Mouse (Mus musculus): ENCODE measurements at regions not wholly inside any gene's neighbourhood (a gene's known extent, or its start where the extent isn't known, plus 50 kb on each side); places are given as distances from the start of the nearest gene placed in this dataset.
"Not testable (repeated sequence)": the region's sequence is repeated elsewhere in the genome, so short reads cannot be mapped to it uniquely, and the experiment has no call there.

- not testable (repeated sequence) for DNase-seq (ENCODE audit: low spot score in 2 of 2)
Observed at GRCm38 (mm10) chr16:56323828-56324227, 119.7 kb downstream of the Impg2 start.

GRCm38 (mm10) chr16:56349415-56349814 lies 128.3 kb upstream of the Abi3bp start:
- no peak for DNase-seq (ENCODE audit: low spot score in 2 of 2)

GRCm38 (mm10) chr16:56352888-56353287 lies 124.8 kb upstream of the Abi3bp start:
- DNase-seq (ENCODE audit: low spot score in 2 of 2): no peak

DNA sequence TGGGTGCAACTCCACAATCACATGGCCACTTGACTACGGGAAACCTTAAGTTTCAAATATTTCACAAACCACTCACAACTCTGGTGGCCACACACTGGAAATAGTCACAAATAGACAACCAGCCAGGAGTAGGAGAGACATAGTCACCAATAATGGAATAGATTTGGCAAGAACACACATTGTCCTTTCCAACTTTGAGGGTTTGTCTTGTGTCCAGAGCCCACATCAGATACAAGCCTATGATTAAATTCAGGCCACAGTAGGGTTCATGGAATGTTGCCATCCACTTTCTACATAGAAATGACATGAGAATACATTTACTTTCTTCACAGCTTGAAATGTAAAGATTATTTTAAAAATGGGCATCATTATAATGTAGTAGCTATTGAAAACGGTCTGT lies 118.6 kb upstream of the Abi3bp start:
- DNase-seq (ENCODE audit: low spot score in 2 of 2): no peak

DNA sequence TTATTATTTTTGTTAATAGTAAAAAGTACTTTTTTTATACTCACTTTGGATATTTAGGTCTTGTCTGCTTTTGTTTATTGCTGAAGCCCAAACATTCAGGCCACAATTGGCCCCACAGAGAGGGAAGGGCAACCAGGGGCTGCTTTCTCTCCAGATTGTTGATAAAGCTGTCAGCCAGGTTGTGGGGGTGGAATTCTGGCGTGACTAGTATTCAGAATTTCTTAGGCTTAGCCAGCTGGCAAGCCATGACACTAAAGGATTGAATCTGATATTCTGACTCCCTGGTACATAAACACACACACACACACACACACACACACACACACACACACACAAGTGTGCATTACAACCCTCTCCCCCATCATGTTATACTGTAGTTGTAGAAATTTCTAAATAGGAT lies 116.7 kb upstream of the Abi3bp start:
- DNase-seq (ENCODE audit: low spot score in 2 of 2): peak; percentile 31 to 54

DNA sequence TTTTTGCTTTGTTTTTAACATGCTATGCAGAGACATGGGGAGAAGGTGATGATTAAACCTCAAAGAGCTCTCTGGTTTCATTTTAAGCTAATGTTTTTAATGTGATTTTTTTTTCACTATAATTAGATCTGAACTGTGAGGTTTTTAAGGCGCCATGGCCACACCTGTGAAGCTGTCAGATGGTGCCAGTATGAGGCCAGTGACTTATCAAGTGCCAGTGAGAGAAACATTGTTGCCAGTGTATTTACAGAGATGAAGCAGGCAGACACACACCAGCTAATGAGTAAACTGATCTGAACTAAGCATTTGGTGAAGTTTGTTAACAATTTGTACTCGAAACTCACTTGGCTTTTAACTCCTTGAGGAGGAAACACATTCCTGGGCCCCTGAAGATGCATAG lies 99.3 kb upstream of the Abi3bp start:
- no peak for DNase-seq (ENCODE audit: low spot score in 2 of 2)

GRCm38 (mm10) chr16:56380680-56381079 lies 97.0 kb upstream of the Abi3bp start:
- no peak for DNase-seq (ENCODE audit: low spot score in 2 of 2)

GRCm38 (mm10) chr16:56386539-56386938 lies 91.1 kb upstream of the Abi3bp start:
- DNase-seq (ENCODE audit: low spot score in 2 of 2): no peak

GRCm38 (mm10) chr16:56392843-56393242 lies 84.8 kb upstream of the Abi3bp start:
- peak in 1 of 2 experiments; percentile 3 for DNase-seq (ENCODE audit: low spot score in 2 of 2)

GRCm38 (mm10) chr16:56396586-56396985 lies 81.1 kb upstream of the Abi3bp start:
- DNase-seq (ENCODE audit: low spot score in 2 of 2): no peak

DNA sequence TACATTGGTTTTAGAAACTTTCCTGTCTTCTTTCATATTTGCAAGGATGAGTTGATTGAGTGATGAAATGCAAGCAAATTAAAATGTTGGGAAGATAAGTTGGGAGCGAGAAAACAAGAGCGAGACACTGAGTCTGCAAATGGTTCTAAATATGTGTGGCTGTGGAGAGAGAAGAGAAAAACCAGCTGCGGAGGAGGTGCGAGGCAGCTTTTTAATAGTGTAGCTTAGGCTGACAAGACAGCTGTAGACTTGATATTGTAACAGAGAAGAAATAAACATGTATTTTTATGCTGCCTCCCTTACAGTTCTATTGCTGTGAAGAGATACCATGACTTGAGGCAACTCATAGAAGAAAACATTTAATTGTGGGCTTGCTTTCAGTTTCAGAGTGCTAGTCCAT lies 78.1 kb upstream of the Abi3bp start:
- DNase-seq (ENCODE audit: low spot score in 2 of 2): no peak

- DNase-seq (ENCODE audit: low spot score in 2 of 2): peak; percentile 8 to 61
Observed at GRCm38 (mm10) chr16:56423761-56424160, 53.9 kb upstream of the Abi3bp start.

Data from layer of hippocampus, postnatal 14 days (tissue).